Mouse (Mus musculus) intestine, embryonic 16.5 days (tissue): ENCODE results near the gene Fbxw2. TPM values are rescaled to one million over a fixed set of nuclear protein-coding genes. Genes with fewer than 3 reads are reported as not detected.
"Not testable (repeated sequence)": the region's sequence is repeated elsewhere in the genome, so short reads cannot be mapped to it uniquely, and the experiment has no call there.

ENCODE experiments used
- ATAC-seq: fragments of 200-750 bp; cut with Nextera tagmentation; 2 replicates; pipeline ENCODE4 v1.8.0; 2017; ENCODE audit warnings: moderate TSS enrichment, moderate library complexity
- H3K27ac ChIP-seq: fragments of 300-500 bp; sonication (generic); 2 replicates; pipeline ENCODE4 v1.5.1; 2014; ENCODE audit warnings: mild to moderate bottlenecking, low read length
- H3K27me3 ChIP-seq: fragments of 300-500 bp; sonication (generic); replicated peaks from 2 replicates; pipeline ENCODE4 v1.6.1; 2014; ENCODE audit warnings: low read length, control low read depth, mixed read lengths; ENCODE audit not compliant: control insufficient read depth, insufficient read depth
- H3K36me3 ChIP-seq: fragments of 300-500 bp; sonication (generic); 2 replicates; pipeline ENCODE4 v1.6.1; 2014; ENCODE audit warnings: low read length, control low read depth; ENCODE audit not compliant: control insufficient read depth, insufficient read depth
- H3K4me1 ChIP-seq: fragments of 300-500 bp; sonication (generic); 2 replicates; pipeline ENCODE4 v1.6.1; 2014; ENCODE audit warnings: low read length, control low read depth, mixed read lengths; ENCODE audit not compliant: control insufficient read depth, insufficient read depth
- H3K4me2 ChIP-seq: fragments of 300-500 bp; sonication (generic); 2 replicates; pipeline ENCODE4 v1.6.1; 2014; ENCODE audit warnings: low read depth, low read length, control low read depth
- H3K4me3 ChIP-seq: fragments of 300-500 bp; sonication (generic); 2 replicates; pipeline ENCODE4 v1.5.1; 2014; ENCODE audit warnings: mild to moderate bottlenecking, low read length
- H3K9ac ChIP-seq: fragments of 300-500 bp; sonication (generic); 2 replicates; pipeline ENCODE4 v1.6.1; 2014; ENCODE audit warnings: low read depth, low read length
- H3K9me3 ChIP-seq: fragments of 300-500 bp; sonication (generic); 2 replicates; pipeline ENCODE4 v1.6.1; 2016; ENCODE audit warnings: low read length, control low read depth; ENCODE audit not compliant: control insufficient read depth
- WGBS: fragments of 180-500 bp; shearing (Covaris S2); extraction: QIAGEN DNeasy Blood & Tissue Kit; methylation state at CpG from one replicate; pipeline ENCODE4 v1.1.7; 2014; 5-methylcytosine and 5-hydroxymethylcytosine counted together
- polyA plus RNA-seq: library from polyadenylated mRNA; unstranded; fragments of >200 nt; fragmentation: Nextera tagmentation; extraction: Ambion mirVana; gene quantifications from 2 replicates; pipeline ENCODE4 v1.2.1, GENCODE M21; 2015

The Fbxw2 gene
- polyA plus RNA-seq, 1 experiment from 2014 or later: 61.2 TPM

DNA sequence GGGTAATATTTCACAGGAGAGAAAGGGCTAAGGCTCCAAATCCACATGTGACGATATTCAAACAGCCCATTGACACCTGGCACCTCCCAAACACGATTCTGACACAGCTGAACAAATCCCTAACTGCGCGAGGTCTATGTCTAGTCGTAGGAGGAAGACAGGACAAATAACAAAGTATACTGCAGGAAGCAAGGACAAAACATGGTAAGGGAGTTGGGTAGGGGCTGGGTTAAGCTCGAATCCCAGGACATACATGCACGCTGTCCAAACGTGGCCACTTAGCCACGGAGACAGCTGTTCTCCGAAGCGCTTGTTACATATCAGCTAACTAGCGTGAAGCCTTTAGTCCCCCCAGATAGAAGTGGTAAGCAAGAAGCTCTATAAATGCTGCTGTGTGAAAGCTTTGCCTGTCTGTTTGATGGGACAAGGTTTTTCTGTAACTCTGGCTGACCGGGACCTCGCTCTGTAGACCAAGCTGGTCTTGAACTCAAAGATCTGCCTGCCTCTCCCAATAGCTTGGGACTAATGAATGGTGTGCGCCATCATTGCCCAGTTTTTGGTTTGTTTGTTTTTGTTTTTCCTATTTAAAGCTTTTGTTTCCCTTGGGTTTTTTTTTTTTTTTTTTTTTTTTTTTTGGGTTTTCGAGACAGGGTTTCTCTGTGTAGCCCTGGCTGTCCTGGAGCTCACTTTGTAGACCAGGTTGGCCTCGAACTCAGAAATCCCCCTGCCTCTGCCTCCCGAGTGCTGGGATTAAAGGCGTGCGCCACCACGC, 535 bp upstream of the Fbxw2 start:
- Histone ChIP-seq H3K9me3 (no peaks in the 10 kb centered on the region), H3K4me1 (peaks cover 10% of the 10 kb centered on the region; the same call in 1 of the 2 replicates), H3K9ac (peak overlapping the region; percentile 99), H3K4me3 (peak overlapping the region; percentile 99), H3K4me2 (peak overlapping the region; percentile 86), H3K36me3 (0 out of 2 replicates have a peak, but pooled peaks cover 4% of the 10 kb centered on the region), H3K27ac (peak overlapping the region; percentile 87), H3K27me3 (no peaks in the 10 kb centered on the region)
- WGBS: 32% methylated on average over 20 of the region's 21 CpGs
- ATAC-seq: peak; percentile 54

DNA sequence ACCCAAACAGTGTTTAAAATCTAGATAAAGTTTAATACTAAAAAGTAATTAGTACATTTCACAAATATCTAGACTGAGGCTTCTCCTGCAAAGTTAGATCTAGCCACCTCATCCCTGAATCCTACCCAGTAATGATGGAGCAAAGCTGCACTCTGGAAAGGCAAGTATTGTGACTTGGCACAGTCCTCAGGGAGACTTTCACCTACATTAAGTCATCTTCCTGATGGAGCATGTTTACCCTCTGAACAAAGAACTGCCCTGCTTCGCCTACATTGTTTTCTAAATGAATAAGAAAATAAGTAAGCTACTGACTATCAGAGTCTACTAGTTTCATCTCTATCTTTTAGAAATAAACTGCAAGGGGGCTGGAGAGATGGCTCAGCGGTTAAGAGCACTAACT, 7.6 kb downstream of the Fbxw2 start:
- Histone ChIP-seq H3K9ac (no peak overlapping the region), H3K9me3 (no peaks in the 10 kb centered on the region), H3K4me2 (no peak overlapping the region), H3K27me3 (no peaks in the 10 kb centered on the region), H3K36me3 (0 out of 2 replicates have a peak, but pooled peaks cover 9% of the 10 kb centered on the region), H3K27ac (no peak overlapping the region), H3K4me3 (no peak overlapping the region), H3K4me1 (no peaks in the 10 kb centered on the region)
- no peak for ATAC-seq
- 89% methylated on average over 2 of the region's 2 CpGs for WGBS

DNA sequence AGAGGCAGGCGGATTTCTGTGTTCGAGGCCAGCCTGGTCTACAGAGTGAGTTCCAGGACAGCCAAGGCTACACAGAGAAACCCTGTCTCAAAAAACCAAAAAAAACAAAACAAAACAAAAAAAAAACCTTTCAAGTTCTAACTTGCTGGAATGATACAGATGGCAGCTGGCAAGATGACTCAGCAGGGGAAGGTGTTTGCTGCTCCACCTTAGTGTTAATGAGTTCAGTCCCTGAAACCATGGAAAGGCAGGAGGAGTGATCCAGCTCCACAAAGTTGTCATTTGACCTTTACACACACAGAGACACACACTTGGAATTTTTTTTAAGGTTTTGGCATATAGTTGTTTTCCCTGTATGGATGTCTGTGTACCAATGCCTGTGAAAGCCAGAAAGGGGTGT, 10.2 kb downstream of the Fbxw2 start:
- WGBS: 98% methylated on average over 2 of the region's 2 CpGs
- H3K9me3 ChIP-seq, H3K4me1 ChIP-seq, ATAC-seq, H3K9ac ChIP-seq, H3K27me3 ChIP-seq, H3K4me3 ChIP-seq, H3K4me2 ChIP-seq, H3K27ac ChIP-seq: not testable (repeated sequence)
- H3K36me3 ChIP-seq: peaks cover 10% of the 10 kb centered on the region; the same call in 1 of the 2 replicates

DNA sequence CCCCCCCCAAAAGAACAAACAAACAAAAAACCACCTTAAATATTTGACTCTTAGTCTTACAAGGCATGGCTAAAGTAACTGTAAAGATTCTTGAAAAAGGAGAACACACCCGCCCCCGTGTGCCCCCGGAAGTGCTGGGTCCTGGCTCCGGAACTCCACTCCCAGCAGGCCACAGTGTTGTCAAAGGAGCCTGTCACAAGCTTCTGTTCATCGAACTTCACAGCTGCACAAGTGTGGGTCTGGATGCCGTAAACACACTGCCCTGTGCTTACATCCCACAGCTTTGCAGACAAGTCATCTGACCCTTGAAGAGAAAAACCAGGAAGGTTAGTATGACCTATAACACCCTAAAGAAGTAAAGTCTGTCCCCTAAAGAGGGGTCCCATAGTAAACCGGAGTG, 13.4 kb downstream of the Fbxw2 start:
- H3K4me1 ChIP-seq: no peaks in the 10 kb centered on the region
- ATAC-seq: no peak
- no peaks in the 10 kb centered on the region for H3K27me3 ChIP-seq
- no peaks in the 10 kb centered on the region for H3K9me3 ChIP-seq
- H3K4me2 ChIP-seq: no peak overlapping the region
- peaks cover 5% of the 10 kb centered on the region; the same call in 1 of the 2 replicates for H3K36me3 ChIP-seq
- no peak overlapping the region for H3K4me3 ChIP-seq
- no peak overlapping the region for H3K9ac ChIP-seq
- H3K27ac ChIP-seq: no peak overlapping the region
- 86% methylated on average over 7 of the region's 7 CpGs for WGBS

DNA sequence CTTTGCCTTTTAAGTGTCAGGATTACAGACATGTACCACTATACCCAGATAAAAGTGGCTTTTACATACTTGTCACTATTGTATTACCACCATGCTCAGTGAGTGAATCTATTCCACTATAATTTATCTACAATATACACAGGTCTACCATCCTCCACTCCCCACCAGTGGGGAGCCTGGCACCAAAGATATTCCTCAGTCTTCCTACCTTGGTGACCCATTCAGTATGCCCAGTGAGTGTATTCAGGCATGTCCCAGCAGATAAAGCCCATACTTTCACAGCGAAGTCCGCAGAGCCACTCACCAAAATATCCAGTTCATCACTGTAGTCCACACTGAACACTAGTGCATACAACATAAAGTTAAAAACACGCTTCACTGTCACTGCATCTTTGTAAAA, 15.3 kb downstream of the Fbxw2 start:
- Histone ChIP-seq H3K4me1 (no peaks in the 10 kb centered on the region; the same call in 1 of the 2 replicates), H3K27ac (no peak overlapping the region), H3K4me2 (no peak overlapping the region), H3K36me3 (peaks cover 5% of the 10 kb centered on the region; the same call in 1 of the 2 replicates), H3K4me3 (no peak overlapping the region), H3K27me3 (no peaks in the 10 kb centered on the region), H3K9ac (no peak overlapping the region), H3K9me3 (no peaks in the 10 kb centered on the region)
- ATAC-seq: no peak
- WGBS: 95% methylated on average over 3 of the region's 3 CpGs

DNA sequence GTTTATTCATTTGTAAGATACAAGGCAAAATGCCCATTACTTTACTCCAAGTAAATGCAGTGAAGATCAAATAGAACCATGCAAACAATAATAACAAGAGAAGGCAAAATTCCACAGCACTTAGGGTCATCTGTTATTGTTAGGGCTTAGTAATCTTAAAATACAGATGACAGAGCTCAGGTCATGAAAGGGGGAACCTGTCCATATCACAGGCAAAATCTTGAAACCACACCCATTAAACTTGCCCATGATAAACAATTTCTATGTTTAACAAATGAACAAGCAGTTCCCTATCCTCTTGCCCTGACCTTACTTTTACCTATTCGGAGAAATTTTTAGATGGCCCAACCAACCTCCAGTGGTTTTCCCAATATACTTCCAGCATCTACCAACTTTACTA, 16.5 kb downstream of the Fbxw2 start:
- peaks cover 8% of the 10 kb centered on the region; the same call in 1 of the 2 replicates for H3K36me3 ChIP-seq
- H3K4me2 ChIP-seq: no peak overlapping the region
- no peak for ATAC-seq
- no peaks in the 10 kb centered on the region for H3K27me3 ChIP-seq
- no peaks in the 10 kb centered on the region for H3K9me3 ChIP-seq
- H3K9ac ChIP-seq: no peak overlapping the region
- 95% methylated on average over 1 of the region's 1 CpGs for WGBS
- H3K27ac ChIP-seq: no peak overlapping the region
- H3K4me1 ChIP-seq: peaks cover 3% of the 10 kb centered on the region; the same call in 1 of the 2 replicates
- H3K4me3 ChIP-seq: no peak overlapping the region

DNA sequence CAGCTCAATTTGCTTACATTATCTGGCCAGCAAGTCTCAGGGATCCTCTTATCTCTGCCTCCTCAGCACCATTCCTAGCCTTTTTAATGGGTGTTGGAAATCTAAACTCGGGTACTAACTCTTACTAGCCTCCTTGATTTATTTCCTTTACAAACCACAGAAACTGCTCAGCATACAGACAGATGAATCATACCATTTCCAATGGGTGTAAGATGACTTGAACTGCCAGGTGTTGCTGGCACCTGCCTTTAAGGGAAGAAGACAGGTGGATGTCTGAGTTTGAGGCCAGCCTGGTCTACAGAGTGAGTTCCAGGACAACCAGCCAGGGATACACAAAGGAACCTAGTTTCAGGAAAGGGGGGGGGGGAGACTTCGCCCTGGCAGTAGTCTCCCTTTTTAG, 18.1 kb downstream of the Fbxw2 start:
- no peaks in the 10 kb centered on the region for H3K27me3 ChIP-seq
- WGBS: 79% methylated on average over 2 of the region's 2 CpGs
- peaks cover 13% of the 10 kb centered on the region for H3K4me1 ChIP-seq
- no peak overlapping the region for H3K27ac ChIP-seq
- H3K9ac ChIP-seq: no peak overlapping the region
- H3K9me3 ChIP-seq: no peaks in the 10 kb centered on the region
- H3K36me3 ChIP-seq: peaks cover 8% of the 10 kb centered on the region; the same call in 1 of the 2 replicates
- H3K4me3 ChIP-seq: no peak overlapping the region
- no peak for ATAC-seq
- H3K4me2 ChIP-seq: no peak overlapping the region

DNA sequence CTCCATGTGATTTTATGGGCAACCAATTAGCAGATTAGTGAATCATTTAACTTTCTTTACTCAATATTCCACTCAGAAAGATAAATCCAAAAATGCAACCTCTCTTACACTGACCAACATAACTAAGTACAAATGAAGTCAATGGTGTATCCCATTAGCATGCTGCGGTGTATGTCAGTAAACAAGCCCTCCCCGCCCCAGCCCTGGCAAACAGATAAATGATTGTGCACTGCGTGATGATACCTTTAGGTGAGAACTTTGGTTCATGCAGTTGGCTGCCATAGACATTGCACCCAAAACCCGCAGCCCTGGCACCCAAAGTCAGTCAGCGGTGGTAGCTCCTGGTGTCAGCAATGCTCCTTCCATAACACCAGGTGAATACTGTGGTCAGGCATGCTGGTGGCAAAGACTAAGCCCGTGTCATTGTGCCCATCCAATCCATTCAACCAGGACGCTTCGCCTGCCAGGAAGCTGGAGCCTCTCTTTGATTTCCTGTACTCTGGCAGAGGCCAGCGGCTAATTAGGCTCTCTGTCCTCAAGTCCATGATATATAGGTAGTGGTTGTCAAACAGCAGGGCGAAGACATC, 20.7 kb downstream of the Fbxw2 start:
- Histone ChIP-seq H3K27me3 (no peaks in the 10 kb centered on the region), H3K4me1 (peaks cover 13% of the 10 kb centered on the region), H3K36me3 (0 out of 2 replicates have a peak, but pooled peaks cover 2% of the 10 kb centered on the region), H3K4me3 (no peak overlapping the region), H3K4me2 (no peak overlapping the region), H3K9ac (no peak overlapping the region), H3K27ac (no peak overlapping the region), H3K9me3 (no peaks in the 10 kb centered on the region)
- ATAC-seq: no peak
- WGBS: 84% methylated on average over 10 of the region's 10 CpGs

DNA sequence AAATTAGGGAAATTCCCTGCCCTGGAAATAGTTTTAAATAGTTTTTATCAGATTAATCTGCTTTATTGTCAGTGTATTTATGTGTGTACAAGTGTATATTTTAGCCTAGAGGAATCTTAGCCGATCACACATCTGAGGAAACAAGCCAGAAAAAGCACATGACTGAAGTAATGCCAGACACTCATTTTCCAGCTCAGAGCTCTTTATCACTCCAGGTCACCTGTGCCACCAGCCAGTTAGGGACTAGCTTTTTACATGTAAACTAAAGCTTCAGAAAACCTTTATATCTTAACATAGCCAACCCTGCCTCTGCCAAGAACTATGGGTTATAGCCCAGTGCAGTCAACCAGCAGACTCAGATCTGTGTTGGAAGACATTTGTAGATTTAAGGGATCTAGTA, 21.3 kb downstream of the Fbxw2 start:
- no peak for ATAC-seq
- Histone ChIP-seq H3K9ac (no peak overlapping the region), H3K4me3 (no peak overlapping the region), H3K36me3 (0 out of 2 replicates have a peak, but pooled peaks cover 2% of the 10 kb centered on the region), H3K27ac (no peak overlapping the region), H3K4me1 (peaks cover 19% of the 10 kb centered on the region), H3K27me3 (no peaks in the 10 kb centered on the region), H3K9me3 (no peaks in the 10 kb centered on the region), H3K4me2 (no peak overlapping the region)
- 87% methylated on average over 1 of the region's 1 CpGs for WGBS
